Mouse (Mus musculus) testis, postnatal 10 days (tissue): Measurements from ENCODE around the gene Sort1.

Source experiments
- DNase-seq: peaks from one replicate; pipeline ENCODE4 v3.0.0; 2021; ENCODE audit warnings: low spot score

Gene Sort1

GRCm38 (mm10) chr3:108295379-108296219 is 11.7 kb downstream of the Sort1 start:
- peak; percentile 68 for DNase-seq

- DNase-seq: peak; percentile 61
Measured at GRCm38 (mm10) chr3:108296220-108297049, 12.6 kb downstream of the Sort1 start.

- DNase-seq: no peak
Measured at GRCm38 (mm10) chr3:108297050-108297419, 13.2 kb downstream of the Sort1 start.

GRCm38 (mm10) chr3:108297603-108298553 is 14.0 kb downstream of the Sort1 start:
- no peak for DNase-seq

GRCm38 (mm10) chr3:108300455-108301030 is 16.7 kb downstream of the Sort1 start:
- DNase-seq: no peak

GRCm38 (mm10) chr3:108303683-108304082 is 19.8 kb downstream of the Sort1 start:
- no peak for DNase-seq

GRCm38 (mm10) chr3:108304747-108305146 is 20.9 kb downstream of the Sort1 start:
- no peak for DNase-seq

- no peak for DNase-seq
Measured at GRCm38 (mm10) chr3:108306387-108306786, 22.5 kb downstream of the Sort1 start.

GRCm38 (mm10) chr3:108307485-108307884 is 23.6 kb downstream of the Sort1 start:
- no peak for DNase-seq

GRCm38 (mm10) chr3:108310921-108311341 is 27.0 kb downstream of the Sort1 start:
- DNase-seq: no peak

GRCm38 (mm10) chr3:108311688-108312087 is 27.8 kb downstream of the Sort1 start:
- DNase-seq: no peak

GRCm38 (mm10) chr3:108312414-108312813 is 28.5 kb downstream of the Sort1 start:
- no peak for DNase-seq

- DNase-seq: no peak
Measured at GRCm38 (mm10) chr3:108313138-108313537, 29.3 kb downstream of the Sort1 start.

GRCm38 (mm10) chr3:108314038-108314675 is 30.3 kb downstream of the Sort1 start:
- no peak for DNase-seq

GRCm38 (mm10) chr3:108318517-108318916 is 34.6 kb downstream of the Sort1 start:
- DNase-seq: no peak

- no peak for DNase-seq
Measured at GRCm38 (mm10) chr3:108321671-108322070, 37.8 kb downstream of the Sort1 start.

GRCm38 (mm10) chr3:108322136-108322535 is 38.3 kb downstream of the Sort1 start:
- no peak for DNase-seq

- no peak for DNase-seq
Measured at GRCm38 (mm10) chr3:108322962-108323361, 39.1 kb downstream of the Sort1 start.

- DNase-seq: no peak
Measured at GRCm38 (mm10) chr3:108324837-108325236, 41.0 kb downstream of the Sort1 start.

GRCm38 (mm10) chr3:108325521-108325920 is 41.6 kb downstream of the Sort1 start:
- DNase-seq: no peak

- no peak for DNase-seq
Measured at GRCm38 (mm10) chr3:108327275-108327674, 43.4 kb downstream of the Sort1 start.
